Mouse (Mus musculus) heart, adult 2 months (tissue): Measurements from ENCODE around the gene Ush1g. TPM values are rescaled to one million over a fixed set of nuclear protein-coding genes. Genes with fewer than 3 reads are reported as not detected.
A peak's percentile ranks its signal among the peaks of the same experiment; 100 is the strongest.

ENCODE experiments used
- DNase-seq, 2 experiments: peaks; one replicate each; pipeline ENCODE4 v3.0.0; 2021
- H3K27ac ChIP-seq: fragments of 200-600 bp; 2 replicates; pipeline ENCODE4 v1.8.1; 2022
- H3K27me3 ChIP-seq: fragments of 200-500 bp; 2 replicates; pipeline ENCODE4 v1.6.1; 2012; ENCODE audit warnings: mild to moderate bottlenecking, low read length, inconsistent platforms, mixed read lengths; ENCODE audit not compliant: control insufficient read depth, insufficient read depth
- H3K36me3 ChIP-seq: fragments of 200-500 bp; 2 replicates; pipeline ENCODE4 v1.6.1; 2012; ENCODE audit warnings: low read length, inconsistent platforms; ENCODE audit not compliant: control insufficient read depth, insufficient read depth
- H3K4me1 ChIP-seq: fragments of 200-500 bp; 2 replicates; pipeline ENCODE4 v1.6.1; 2011; ENCODE audit warnings: low read length; ENCODE audit not compliant: control insufficient read depth, insufficient read depth
- H3K4me3 ChIP-seq: fragments of 200-600 bp; 2 replicates; pipeline ENCODE4 v1.8.1; 2022
- H3K79me2 ChIP-seq: fragments of 200-500 bp; replicated peaks from 2 replicates; pipeline ENCODE4 v1.6.1; 2012; ENCODE audit warnings: mild to moderate bottlenecking, inconsistent platforms, low read length, moderate library complexity, mixed read lengths; ENCODE audit not compliant: control insufficient read depth, insufficient read depth
- H3K9ac ChIP-seq: fragments of 200-500 bp; 2 replicates; pipeline ENCODE4 v1.6.1; 2012; ENCODE audit warnings: low read depth, mild to moderate bottlenecking, control low read depth, inconsistent platforms, low read length, mixed read lengths
- CTCF ChIP-seq: fragments of 200-600 bp; IDR thresholded peaks from 2 replicates; pipeline ENCODE4 v1.8.1; 2022; ENCODE audit warnings: antibody characterized with exemption, mild to moderate bottlenecking, moderate library complexity
- EP300 ChIP-seq: fragments of 200-500 bp; IDR thresholded peaks from 2 replicates; pipeline ENCODE4 v1.6.1; 2011; ENCODE audit warnings: low read depth, low read length, control low read depth; ENCODE audit not compliant: insufficient read depth
- POLR2A ChIP-seq: fragments of 200-500 bp; IDR thresholded peaks from 2 replicates; pipeline ENCODE4 v1.6.1; 2011; ENCODE audit warnings: mild to moderate bottlenecking, low read depth, low read length, control low read depth; ENCODE audit not compliant: insufficient read depth
- WGBS: fragments of 180-500 bp; shearing (Covaris S2); methylation state at CpG from one replicate; pipeline ENCODE4 v1.1.7; 2018; 5-methylcytosine and 5-hydroxymethylcytosine counted together
- intact Hi-C: fragments of 180-260 bp; cut with DNase I; formaldehyde crosslinking; loops from one replicate; pipeline ENCODE4 v1.15.1; 2025
- polyA plus RNA-seq: library from polyadenylated mRNA; depleted of rRNA; stranded (reverse); fragments of >200 nt; gene quantifications from 2 replicates; pipeline ENCODE4 v1.2.3, GENCODE M21; 2012
- total RNA-seq, 2 experiments: library from RNA; stranded (reverse); gene quantifications; 2 replicates each; pipeline ENCODE4 v1.2.3; 2021

The Ush1g gene
- total and polyA plus RNA-seq, 3 experiments: 0.07 to 0.10 TPM; not detected in 1

- Histone ChIP-seq H3K9ac (no peak overlapping the region), H3K4me1 (peaks cover 6% of the 10 kb centered on the region; the same call in 1 of the 2 replicates), H3K27ac (peak overlapping the region; percentile 29; the same call in 1 of the 2 replicates), H3K4me3 (no peak overlapping the region), H3K36me3 (no peaks in the 10 kb centered on the region), H3K79me2 (no peaks in the 10 kb centered on the region), H3K27me3 (no peaks in the 10 kb centered on the region)
- TF ChIP-seq POLR2A (no peak), EP300 (peak; percentile 65; the same call in 1 of the 2 replicates)
- 26% methylated on average over 6 of the region's 6 CpGs for WGBS
- peak; percentile 80 to 87 for DNase-seq
- intact Hi-C loops: no loop called here
These were observed 30.9 kb downstream of the Ush1g start for GRCm38 (mm10) chr11:115290919-115291318.

GRCm38 (mm10) chr11:115290314-115290713 is 31.5 kb downstream of the Ush1g start:
- H3K36me3 ChIP-seq: no peaks in the 10 kb centered on the region
- TF ChIP-seq CTCF (no peak), POLR2A (no peak), EP300 (no peak)
- no peak overlapping the region for H3K4me3 ChIP-seq
- intact Hi-C loops: no loop called here
- H3K4me1 ChIP-seq: peaks cover 6% of the 10 kb centered on the region; the same call in 1 of the 2 replicates
- H3K9ac ChIP-seq: no peak overlapping the region
- peak in 1 of 2 experiments; percentile 14 for DNase-seq
- WGBS: 81% methylated on average over 1 of the region's 1 CpGs
- H3K27me3 ChIP-seq: no peaks in the 10 kb centered on the region
- H3K79me2 ChIP-seq: no peaks in the 10 kb centered on the region
- H3K27ac ChIP-seq: peak overlapping the region; percentile 29; the same call in 1 of the 2 replicates

- Histone ChIP-seq H3K27ac (no peak overlapping the region; the same call in 1 of the 2 replicates), H3K79me2 (no peaks in the 10 kb centered on the region), H3K36me3 (no peaks in the 10 kb centered on the region), H3K4me3 (no peak overlapping the region), H3K27me3 (no peaks in the 10 kb centered on the region), H3K4me1 (peaks cover 6% of the 10 kb centered on the region; the same call in 1 of the 2 replicates), H3K9ac (no peak overlapping the region)
- TF ChIP-seq CTCF (no peak), EP300 (no peak), POLR2A (no peak)
- 62% methylated on average over 8 of the region's 8 CpGs for WGBS
- intact Hi-C loops: no loop called here
- peak in 1 of 2 experiments; percentile 23 for DNase-seq
These were observed 32.0 kb downstream of the Ush1g start for GRCm38 (mm10) chr11:115289885-115290284.

GRCm38 (mm10) chr11:115288305-115288704 is 33.5 kb downstream of the Ush1g start:
- 64% methylated on average over 2 of the region's 2 CpGs for WGBS
- H3K27ac ChIP-seq: no peak overlapping the region
- H3K4me1 ChIP-seq: peaks cover 6% of the 10 kb centered on the region; the same call in 1 of the 2 replicates
- peak in 1 of 2 experiments; percentile 19 for DNase-seq
- no peaks in the 10 kb centered on the region for H3K36me3 ChIP-seq
- no peak overlapping the region for H3K9ac ChIP-seq
- no peak overlapping the region for H3K4me3 ChIP-seq
- no peaks in the 10 kb centered on the region for H3K79me2 ChIP-seq
- TF ChIP-seq CTCF: no peak
- no peak for TF ChIP-seq EP300
- no peak for TF ChIP-seq POLR2A
- intact Hi-C loops: no loop called here
- H3K27me3 ChIP-seq: no peaks in the 10 kb centered on the region

GRCm38 (mm10) chr11:115287386-115287785 is 34.5 kb downstream of the Ush1g start:
- Histone ChIP-seq H3K4me1 (peaks cover 6% of the 10 kb centered on the region; the same call in 1 of the 2 replicates), H3K27me3 (no peaks in the 10 kb centered on the region), H3K36me3 (no peaks in the 10 kb centered on the region), H3K9ac (no peak overlapping the region), H3K4me3 (no peak overlapping the region), H3K27ac (no peak overlapping the region), H3K79me2 (no peaks in the 10 kb centered on the region)
- intact Hi-C loops: no loop called here
- TF ChIP-seq EP300: no peak
- TF ChIP-seq CTCF: no peak
- TF ChIP-seq POLR2A: no peak
- DNase-seq: no peak
- WGBS: 86% methylated on average over 5 of the region's 5 CpGs

DNA sequence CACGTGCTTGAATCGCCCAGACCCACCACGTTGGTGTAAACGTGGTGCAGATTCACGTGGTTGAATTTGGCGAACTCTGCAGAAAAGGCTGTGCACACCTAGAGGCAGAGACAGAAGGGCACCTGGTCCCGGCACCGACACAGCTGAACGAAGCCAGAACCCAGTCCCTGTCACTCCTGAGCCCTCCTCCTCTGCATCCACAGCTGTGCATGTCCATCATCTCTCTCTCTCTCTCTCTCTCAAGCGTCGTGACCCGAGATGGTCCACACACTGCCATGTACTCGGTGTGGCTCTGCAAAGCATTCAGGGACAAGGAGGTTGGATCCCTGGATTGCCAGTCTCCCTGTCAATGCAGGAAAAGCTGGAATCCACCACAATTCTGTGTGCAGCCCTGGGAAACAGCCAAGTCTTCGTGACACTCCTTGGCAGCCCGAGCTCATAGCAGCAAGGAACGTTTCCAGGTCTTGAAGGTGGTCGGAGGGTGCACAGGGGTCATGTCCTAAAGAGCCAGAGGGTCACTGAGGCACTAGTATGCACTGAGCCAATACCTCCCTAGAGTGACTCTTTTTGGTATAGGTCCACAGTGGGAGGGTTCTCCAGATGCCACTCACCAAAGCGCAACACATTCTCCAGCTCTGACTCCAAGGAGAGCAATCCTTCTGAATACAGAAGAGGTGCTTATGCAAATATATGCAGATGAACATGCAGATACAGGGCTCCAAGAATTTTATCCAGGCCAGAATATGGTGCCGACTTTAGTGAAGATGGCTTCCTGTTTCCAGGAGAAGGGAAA is 35.4 kb downstream of the Ush1g start:
- no peaks in the 10 kb centered on the region for H3K79me2 ChIP-seq
- H3K27ac ChIP-seq: no peak overlapping the region
- TF ChIP-seq POLR2A (no peak), EP300 (no peak), CTCF (no peak)
- no peak overlapping the region for H3K9ac ChIP-seq
- H3K4me3 ChIP-seq: no peak overlapping the region
- no peaks in the 10 kb centered on the region for H3K36me3 ChIP-seq
- peaks cover 6% of the 10 kb centered on the region for H3K4me1 ChIP-seq
- intact Hi-C loops: no loop called here
- WGBS: 71% methylated on average over 19 of the region's 19 CpGs
- H3K27me3 ChIP-seq: no peaks in the 10 kb centered on the region
- DNase-seq: no peak
